Mouse (Mus musculus) adrenal gland, adult 2 months (tissue): ENCODE data around the gene Soat1. TPM values are rescaled to one million over a fixed set of nuclear protein-coding genes. Genes with fewer than 3 reads are reported as not detected.

Source experiments
- DNase-seq: peaks from one replicate; pipeline ENCODE4 v3.0.0; 2021
- polyA plus RNA-seq: library from polyadenylated mRNA; depleted of rRNA; stranded (reverse); fragments of >200 nt; gene quantifications from 2 replicates; pipeline ENCODE4 v1.2.3, GENCODE M21; 2012
- total RNA-seq, 2 experiments: library from RNA; stranded (reverse); gene quantifications; 2 replicates each; pipeline ENCODE4 v1.2.3; 2021

Soat1 gene
- total and polyA plus RNA-seq, 3 experiments = 185 to 1,398 (median 1,258) TPM

- DNase-seq = peak; percentile 15
Observed at GRCm38 (mm10) chr1:156464963-156465362, 9.2 kb downstream of the Soat1 start.

- DNase-seq = peak; percentile 70
Observed at GRCm38 (mm10) chr1:156463981-156464853, 9.9 kb downstream of the Soat1 start.

GRCm38 (mm10) chr1:156462273-156462991 lies 11.7 kb downstream of the Soat1 start:
- peak; percentile 35 for DNase-seq

- no peak for DNase-seq
Observed at GRCm38 (mm10) chr1:156461036-156461435, 13.1 kb downstream of the Soat1 start.

GRCm38 (mm10) chr1:156460216-156460615 lies 13.9 kb downstream of the Soat1 start:
- DNase-seq = peak; percentile 13

- peak; percentile 38 for DNase-seq
Observed at GRCm38 (mm10) chr1:156459690-156460089, 14.4 kb downstream of the Soat1 start.

- peak; percentile 60 for DNase-seq
Observed at GRCm38 (mm10) chr1:156458391-156459060, 15.6 kb downstream of the Soat1 start.

GRCm38 (mm10) chr1:156455005-156455758 lies 18.9 kb downstream of the Soat1 start:
- DNase-seq = no peak

- peak; percentile 20 for DNase-seq
Observed at GRCm38 (mm10) chr1:156454384-156454783, 19.7 kb downstream of the Soat1 start.

- peak; percentile 17 for DNase-seq
Observed at GRCm38 (mm10) chr1:156453876-156454275, 20.3 kb downstream of the Soat1 start.

GRCm38 (mm10) chr1:156450478-156450877 lies 23.7 kb downstream of the Soat1 start:
- DNase-seq = peak; percentile 66

GRCm38 (mm10) chr1:156449691-156450090 lies 24.4 kb downstream of the Soat1 start:
- DNase-seq = no peak

GRCm38 (mm10) chr1:156449089-156449488 lies 25.0 kb downstream of the Soat1 start:
- no peak for DNase-seq

GRCm38 (mm10) chr1:156445049-156445448 lies 29.1 kb downstream of the Soat1 start:
- DNase-seq = no peak

GRCm38 (mm10) chr1:156442776-156443175 lies 31.4 kb downstream of the Soat1 start:
- peak; percentile 67 for DNase-seq

GRCm38 (mm10) chr1:156442266-156442665 lies 31.9 kb downstream of the Soat1 start:
- DNase-seq = no peak

GRCm38 (mm10) chr1:156437726-156438125 lies 36.4 kb downstream of the Soat1 start:
- DNase-seq = no peak

GRCm38 (mm10) chr1:156437016-156437708 lies 37.0 kb downstream of the Soat1 start:
- DNase-seq = no peak

GRCm38 (mm10) chr1:156433497-156433896 lies 40.6 kb downstream of the Soat1 start:
- DNase-seq = no peak

GRCm38 (mm10) chr1:156432498-156432897 lies 41.6 kb downstream of the Soat1 start:
- no peak for DNase-seq

GRCm38 (mm10) chr1:156428434-156428833 lies 45.7 kb downstream of the Soat1 start:
- no peak for DNase-seq
